Mouse (Mus musculus): ENCODE results near the gene Maml3. TPM values are rescaled to one million over a fixed set of nuclear protein-coding genes. Genes with fewer than 3 reads are reported as not detected.

Maml3 gene
- polyA plus RNA-seq, 1 experiment from 2014 or later = 0.65 TPM

GRCm38 (mm10) chr3:51807981-51808870, 296.6 kb downstream of the Maml3 start:
- H3K9me3 ChIP-seq (ENCODE audit: low read length) = no peaks in the 10 kb centered on the region
- H3K4me2 ChIP-seq (ENCODE audit: low read depth, low read length) = no peak overlapping the region
- H3K36me3 ChIP-seq (replicated peaks; ENCODE audit: insufficient read depth, low read length) = no peaks in the 10 kb centered on the region
- H3K27ac ChIP-seq (ENCODE audit: low read depth) = no peak overlapping the region
- TF ChIP-seq CTCF (IDR thresholded peaks at IDR 0.05; ENCODE audit: low read depth) = no peak
- no peak for TF ChIP-seq EP300 (IDR thresholded peaks at IDR 0.05; ENCODE audit: low read depth)
- no peak overlapping the region for H3K4me3 ChIP-seq (ENCODE audit: low read depth, low read length)
- peaks cover 19% of the 10 kb centered on the region for H3K4me1 ChIP-seq (ENCODE audit: insufficient read depth)
- DNase-seq (no peak), ATAC-seq (no peak)
- no peaks in the 10 kb centered on the region for H3K27me3 ChIP-seq (ENCODE audit: insufficient read depth, low read length)
- 85% methylated on average over 16 of the region's 16 CpGs for WGBS (ENCODE audit: insufficient replicate concordance)
- H3K9ac ChIP-seq (replicated peaks) = no peak overlapping the region

GRCm38 (mm10) chr3:51805488-51806318, 299.2 kb downstream of the Maml3 start:
- WGBS (ENCODE audit: insufficient replicate concordance) = 74% methylated on average over 13 of the region's 13 CpGs
- Histone ChIP-seq H3K27ac (ENCODE audit: low read depth) (no peak overlapping the region), H3K4me1 (ENCODE audit: insufficient read depth) (peaks cover 8% of the 10 kb centered on the region; the same call in 1 of the 2 replicates), H3K36me3 (replicated peaks; ENCODE audit: insufficient read depth, low read length) (no peaks in the 10 kb centered on the region), H3K27me3 (ENCODE audit: insufficient read depth, low read length) (no peaks in the 10 kb centered on the region), H3K4me2 (ENCODE audit: low read depth, low read length) (no peak overlapping the region), H3K9me3 (ENCODE audit: low read length) (no peaks in the 10 kb centered on the region), H3K9ac (replicated peaks) (no peak overlapping the region), H3K4me3 (ENCODE audit: low read depth, low read length) (no peak overlapping the region)
- DNase-seq (no peak), ATAC-seq (no peak)
- TF ChIP-seq EP300 (IDR thresholded peaks at IDR 0.05; ENCODE audit: low read depth) (no peak), CTCF (IDR thresholded peaks at IDR 0.05; ENCODE audit: low read depth) (no peak)

GRCm38 (mm10) chr3:51803903-51804302, 301.0 kb downstream of the Maml3 start:
- WGBS (ENCODE audit: insufficient replicate concordance) = 81% methylated on average over 6 of the region's 6 CpGs
- no peak overlapping the region for H3K9ac ChIP-seq (replicated peaks)
- no peaks in the 10 kb centered on the region for H3K27me3 ChIP-seq (ENCODE audit: insufficient read depth, low read length)
- no peak for TF ChIP-seq EP300 (IDR thresholded peaks at IDR 0.05; ENCODE audit: low read depth)
- ATAC-seq (no peak), DNase-seq (no peak)
- no peak overlapping the region for H3K4me2 ChIP-seq (ENCODE audit: low read depth, low read length)
- no peaks in the 10 kb centered on the region for H3K9me3 ChIP-seq (ENCODE audit: low read length)
- H3K36me3 ChIP-seq (replicated peaks; ENCODE audit: insufficient read depth, low read length) = no peaks in the 10 kb centered on the region
- no peak overlapping the region for H3K4me3 ChIP-seq (ENCODE audit: low read depth, low read length)
- H3K4me1 ChIP-seq (ENCODE audit: insufficient read depth) = no peaks in the 10 kb centered on the region
- H3K27ac ChIP-seq (ENCODE audit: low read depth) = no peak overlapping the region

- WGBS (ENCODE audit: insufficient replicate concordance) = 81% methylated on average over 9 of the region's 9 CpGs
- no peak overlapping the region for H3K4me2 ChIP-seq (ENCODE audit: low read depth, low read length)
- DNase-seq (no peak), ATAC-seq (no peak)
- H3K27me3 ChIP-seq (ENCODE audit: insufficient read depth, low read length) = no peaks in the 10 kb centered on the region
- no peaks in the 10 kb centered on the region for H3K9me3 ChIP-seq (ENCODE audit: low read length)
- H3K9ac ChIP-seq (replicated peaks) = no peak overlapping the region
- TF ChIP-seq CTCF (IDR thresholded peaks at IDR 0.05; ENCODE audit: low read depth) (no peak), EP300 (IDR thresholded peaks at IDR 0.05; ENCODE audit: low read depth) (no peak)
- no peak overlapping the region for H3K4me3 ChIP-seq (ENCODE audit: low read depth, low read length)
- no peak overlapping the region for H3K27ac ChIP-seq (ENCODE audit: low read depth)
- no peaks in the 10 kb centered on the region for H3K36me3 ChIP-seq (replicated peaks; ENCODE audit: insufficient read depth, low read length)
- H3K4me1 ChIP-seq (ENCODE audit: insufficient read depth) = 0 out of 2 replicates have a peak, but pooled peaks cover 4% of the 10 kb centered on the region
Measured at GRCm38 (mm10) chr3:51799650-51800049, 305.2 kb downstream of the Maml3 start.

GRCm38 (mm10) chr3:51796838-51797237, 308.0 kb downstream of the Maml3 start:
- no peak for DNase-seq
- no peak overlapping the region for H3K27ac ChIP-seq (ENCODE audit: low read depth)
- H3K27me3 ChIP-seq (ENCODE audit: insufficient read depth, low read length) = no peaks in the 10 kb centered on the region
- TF ChIP-seq CTCF (IDR thresholded peaks at IDR 0.05; ENCODE audit: low read depth) (0 out of 2 replicates have a peak, but pooled peaks have one; percentile 0), EP300 (IDR thresholded peaks at IDR 0.05; ENCODE audit: low read depth) (no peak)
- 54% methylated on average over 6 of the region's 6 CpGs for WGBS (ENCODE audit: insufficient replicate concordance)
- H3K9ac ChIP-seq (replicated peaks) = no peak overlapping the region
- 0 out of 2 replicates have a peak, but pooled peaks cover 4% of the 10 kb centered on the region for H3K4me1 ChIP-seq (ENCODE audit: insufficient read depth)
- peak overlapping the region; percentile 44 for H3K4me2 ChIP-seq (ENCODE audit: low read depth, low read length)
- no peak overlapping the region for H3K4me3 ChIP-seq (ENCODE audit: low read depth, low read length)
- H3K36me3 ChIP-seq (replicated peaks; ENCODE audit: insufficient read depth, low read length) = no peaks in the 10 kb centered on the region
- no peaks in the 10 kb centered on the region for H3K9me3 ChIP-seq (ENCODE audit: low read length)
- ATAC-seq = no peak
